ENCODE assay signal across 8 mouse cellular contexts in the genomic region with DNA sequence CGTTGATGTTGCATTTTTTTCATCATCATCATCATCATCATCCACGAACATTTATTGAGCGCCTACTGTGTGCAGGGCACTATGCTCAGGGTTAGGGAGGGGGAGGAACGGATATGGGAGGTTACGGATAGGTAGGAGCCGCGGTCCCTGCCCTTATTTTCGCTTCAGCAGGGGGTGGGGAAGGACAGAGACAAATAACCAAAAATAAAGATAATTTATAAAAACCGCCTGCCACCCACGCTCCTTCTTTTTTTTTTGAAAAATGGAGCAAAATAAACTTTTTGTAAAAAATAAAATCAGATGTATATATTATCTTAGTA.
DNase-seq lines count a peak whose midpoint lies in the region; ATAC-seq lines count a peak whose summit lies in the region.

No protein-coding gene starts in this region.

- DNase-seq in cerebellum, adult 9-10 months = peak; percentile 60
- DNase-seq in cerebellum, postnatal 36 days = no peak
- peak; percentile 13 for DNase-seq in neural tube, embryonic 11.5 days (ENCODE audit: low spot score)
- no peak for DNase-seq in neural tube, embryonic 10.5 days (ENCODE audit: extremely low spot score, low spot score)
- DNase-seq in limb, embryonic 11.5 days (ENCODE audit: low spot score) = no peak
- no peak for DNase-seq in layer of hippocampus, postnatal 36 days
- no peak for DNase-seq in adrenal gland, adult 18-20 months (ENCODE audit: low spot score in 2 of 2)

- peak overlapping the region; percentile 72 for H3K9ac ChIP-seq in neural tube, embryonic 11.5 days (ENCODE audit: low read length)
- no peak overlapping the region for H3K9ac ChIP-seq in limb, embryonic 11.5 days (ENCODE audit: low read length)
- peak overlapping the region; percentile 72; the same call in 1 of the 2 replicates for H3K9ac ChIP-seq in stomach, embryonic 14.5 days (replicated peaks; ENCODE audit: low read depth, low read length)

- peak overlapping the region; percentile 79 for H3K4me2 ChIP-seq in neural tube, embryonic 11.5 days (ENCODE audit: low read depth)
- H3K4me2 ChIP-seq in limb, embryonic 11.5 days (ENCODE audit: low read depth, severe bottlenecking) = peak overlapping the region; percentile 90
- H3K4me2 ChIP-seq in stomach, embryonic 14.5 days (replicated peaks; ENCODE audit: low read depth, low read length) = peak overlapping the region; percentile 95

- H3K4me3 ChIP-seq in neural tube, embryonic 11.5 days (ENCODE audit: low read depth, low read length) = peak overlapping the region; percentile 64
- H3K4me3 ChIP-seq in limb, embryonic 11.5 days (ENCODE audit: low read depth, low read length) = peak overlapping the region; percentile 53
- peak overlapping the region; percentile 53 for H3K4me3 ChIP-seq in stomach, embryonic 14.5 days (ENCODE audit: low read depth, low read length)

- no peak for ATAC-seq in neural tube, embryonic 11.5 days (ENCODE audit: insufficient read depth, low FRiP score, low TSS enrichment)
- no peak for ATAC-seq in limb, embryonic 11.5 days (ENCODE audit: insufficient number of reproducible peaks, low FRiP score, low TSS enrichment, low read depth)
- no peak for ATAC-seq in stomach, embryonic 14.5 days (ENCODE audit: insufficient number of reproducible peaks, insufficient read depth, low FRiP score, low read depth)

- no peaks in the 10 kb centered on the region for H3K9me3 ChIP-seq in neural tube, embryonic 11.5 days (ENCODE audit: control insufficient read depth, low read length)
- no peaks in the 10 kb centered on the region for H3K9me3 ChIP-seq in limb, embryonic 11.5 days (ENCODE audit: control insufficient read depth, low read length)
- no peaks in the 10 kb centered on the region for H3K9me3 ChIP-seq in stomach, embryonic 14.5 days (ENCODE audit: control insufficient read depth, low read depth, low read length)

- H3K36me3 ChIP-seq in neural tube, embryonic 11.5 days (ENCODE audit: control insufficient read depth, insufficient read depth, low read length) = no peaks in the 10 kb centered on the region
- H3K36me3 ChIP-seq in limb, embryonic 11.5 days (ENCODE audit: control insufficient read depth, insufficient read depth, low read length) = no peaks in the 10 kb centered on the region
- no peaks in the 10 kb centered on the region for H3K36me3 ChIP-seq in stomach, embryonic 14.5 days (ENCODE audit: control insufficient read depth, insufficient read depth, low read length)

- under 1% methylated on average over 10 of the region's 10 CpGs for WGBS in neural tube, embryonic 11.5 days
- 1% methylated on average over 10 of the region's 10 CpGs for WGBS in limb, embryonic 11.5 days
- WGBS in stomach, embryonic 14.5 days = 1% methylated on average over 10 of the region's 10 CpGs

- 0 out of 2 replicates have a peak, but pooled peaks cover 3% of the 10 kb centered on the region for H3K4me1 ChIP-seq in neural tube, embryonic 11.5 days (ENCODE audit: control insufficient read depth, insufficient read depth, low read length)
- H3K4me1 ChIP-seq in limb, embryonic 11.5 days (ENCODE audit: control insufficient read depth, insufficient read depth, low read length) = 0 out of 2 replicates have a peak, but pooled peaks cover 3% of the 10 kb centered on the region
- peaks cover 20% of the 10 kb centered on the region; the same call in 1 of the 2 replicates for H3K4me1 ChIP-seq in stomach, embryonic 14.5 days (ENCODE audit: control insufficient read depth, insufficient read depth, low read length)

- peaks cover 25% of the 10 kb centered on the region for H3K27me3 ChIP-seq in neural tube, embryonic 11.5 days (ENCODE audit: control insufficient read depth, insufficient read depth, low read length)
- peaks cover 9% of the 10 kb centered on the region; the same call in 1 of the 2 replicates for H3K27me3 ChIP-seq in limb, embryonic 11.5 days (ENCODE audit: control insufficient read depth, insufficient read depth, low read length)
- H3K27me3 ChIP-seq in stomach, embryonic 14.5 days (ENCODE audit: control insufficient read depth, insufficient read depth, low read length) = no peaks in the 10 kb centered on the region

- no peak overlapping the region for H3K27ac ChIP-seq in neural tube, embryonic 11.5 days (ENCODE audit: low read depth, low read length)
- no peak overlapping the region for H3K27ac ChIP-seq in limb, embryonic 11.5 days (replicated peaks; ENCODE audit: low read depth, low read length)
- H3K27ac ChIP-seq in stomach, embryonic 14.5 days (ENCODE audit: low read length) = no peak overlapping the region

Comparison
In these comparisons a context has a peak if more than half of its experiments do, and no peak if none do; other contexts are left out.
1. DNase-seq: peak in cerebellum, adult 9-10 months (single experiment) and neural tube, embryonic 11.5 days (single experiment); none in cerebellum, postnatal 36 days (0 of 2), neural tube, embryonic 10.5 days (single experiment), limb, embryonic 11.5 days (single experiment), layer of hippocampus, postnatal 36 days (0 of 2) and adrenal gland, adult 18-20 months (0 of 2).
2. Peak in every context shown above with its lines, with median percentiles within 50 percentile points of each other: H3K4me2 ChIP-seq and H3K4me3 ChIP-seq.